Comparison of ENCODE assay signal across 23 mouse cellular contexts in the genomic region with DNA sequence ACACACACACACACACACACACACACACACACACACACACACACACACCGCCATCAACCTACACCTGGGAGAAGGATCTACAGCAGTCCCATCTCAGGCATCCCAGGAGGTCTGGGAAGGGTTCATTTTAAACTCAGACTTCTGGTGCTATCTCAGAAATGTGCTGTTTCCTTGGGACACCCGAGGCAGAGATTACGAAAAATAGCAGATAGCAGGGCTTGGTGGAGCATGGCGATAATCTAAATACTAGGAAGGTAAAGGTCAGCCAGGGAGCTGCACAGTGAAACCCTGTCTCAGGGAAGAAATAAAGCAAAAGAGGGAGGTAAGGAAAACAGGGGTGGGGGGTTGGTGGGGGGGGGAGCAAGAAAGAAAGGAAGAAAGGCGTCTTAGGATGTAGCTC. TPM values are rescaled to one million over a fixed set of nuclear protein-coding genes. Genes with fewer than 3 reads are reported as not detected.
A peak's percentile ranks its signal among the peaks of the same experiment; 100 is the strongest.
DNase-seq lines count a peak whose midpoint lies in the region; ATAC-seq and TF ChIP-seq lines count a peak whose summit lies in the region.
"Had no signal": no experiment of that assay in that cellular context is flagged by ENCODE, and none has a peak within 500 bp of the region (broad histone marks: within the 10 kb centered on the region; RNA-seq: fewer than 3 reads in every experiment).

No protein-coding gene starts in this region.

- WGBS in heart, embryonic 13.5 days, result 47% methylated on average over 5 of the region's 5 CpGs
- WGBS in liver, embryonic 16.5 days (ENCODE audit: insufficient replicate concordance), result 34% methylated on average over 5 of the region's 5 CpGs
- 95% methylated on average over 5 of the region's 5 CpGs for WGBS in neural tube, embryonic 15.5 days

- H3K9me3 ChIP-seq in heart, embryonic 13.5 days, result no peaks in the 10 kb centered on the region
- H3K9me3 ChIP-seq in E14TG2a.4 (ENCODE audit: low read length) (no peaks in the 10 kb centered on the region), G1E (replicated peaks) (no peaks in the 10 kb centered on the region)
- no peaks in the 10 kb centered on the region for H3K9me3 ChIP-seq in liver, embryonic 16.5 days (replicated peaks; ENCODE audit: control insufficient read depth, low read length)
- H3K9me3 ChIP-seq in neural tube, embryonic 15.5 days (replicated peaks), result no peaks in the 10 kb centered on the region
- H3K9me3 ChIP-seq: embryonic facial prominence, embryonic 13.5 days; forebrain, embryonic 15.5 days; neural tube, embryonic 12.5 days had no signal

- peak overlapping the region; percentile 5; the same call in 1 of the 2 replicates for H3K9ac ChIP-seq in heart, embryonic 13.5 days
- no peak overlapping the region for H3K9ac ChIP-seq in liver, embryonic 16.5 days (ENCODE audit: low read depth, low read length)
- no peak overlapping the region for H3K9ac ChIP-seq in neural tube, embryonic 15.5 days (replicated peaks)
- H3K9ac ChIP-seq: neural tube, embryonic 12.5 days had no signal

- H3K36me3 ChIP-seq in heart, embryonic 13.5 days, result peaks cover 13% of the 10 kb centered on the region
- peaks cover 44% of the 10 kb centered on the region for H3K36me3 ChIP-seq in E14TG2a.4 (ENCODE audit: insufficient read depth, low read length)
- H3K36me3 ChIP-seq in G1E (replicated peaks), result peaks cover 34% of the 10 kb centered on the region
- H3K36me3 ChIP-seq in liver, embryonic 16.5 days (ENCODE audit: control insufficient read depth, insufficient read depth), result peaks cover 13% of the 10 kb centered on the region
- peaks cover 9% of the 10 kb centered on the region for H3K36me3 ChIP-seq in neural tube, embryonic 15.5 days

- no peak for TF ChIP-seq CTCF in E14TG2a.4 (conservative IDR thresholded peaks at IDR 0.05; ENCODE audit: low read length)
- TF ChIP-seq CTCF in G1E (IDR thresholded peaks at IDR 0.05; ENCODE audit: low read depth, low read length), result no peak

- no peak overlapping the region for H3K27ac ChIP-seq in heart, embryonic 13.5 days (replicated peaks)
- no peak overlapping the region for H3K27ac ChIP-seq in liver, embryonic 16.5 days (ENCODE audit: low read length)
- H3K27ac ChIP-seq in neural tube, embryonic 15.5 days (replicated peaks), result no peak overlapping the region
- H3K27ac ChIP-seq: embryonic facial prominence, embryonic 13.5 days; forebrain, embryonic 15.5 days; kidney, postnatal 0 days; neural tube, embryonic 12.5 days had no signal

- intact Hi-C loops in heart, postnatal 14 days (cut with DNase I), result loop anchor here (10.0 kb wide), 2 partner anchors 408 to 468 kb away; a partner anchor contains a TSS

- no peak for DNase-seq in heart, postnatal 14 days
- no peak for DNase-seq in G1E (ENCODE audit: low spot score)
- DNase-seq: cerebellum, adult 11 months; cerebellum, postnatal 36 days; embryo, embryonic 11 days; heart, adult 18-20 months; kidney, adult 2 months; layer of hippocampus, adult 9-11 months; lung, postnatal 4 days; midbrain, embryonic 14.5 days; retina, postnatal 1 day; thymus, postnatal 14 days had no signal

- no peak overlapping the region for H3K4me2 ChIP-seq in heart, embryonic 13.5 days
- peak overlapping the region; percentile 74 for H3K4me2 ChIP-seq in liver, embryonic 16.5 days (ENCODE audit: low read depth, low read length)
- H3K4me2 ChIP-seq in neural tube, embryonic 15.5 days, result no peak overlapping the region
- H3K4me2 ChIP-seq: forebrain, embryonic 15.5 days had no signal

- H3K4me1 ChIP-seq in heart, embryonic 13.5 days, result peaks cover 38% of the 10 kb centered on the region
- peaks cover 38% of the 10 kb centered on the region for H3K4me1 ChIP-seq in E14TG2a.4 (replicated peaks; ENCODE audit: low read depth, low read length)
- H3K4me1 ChIP-seq in G1E (ENCODE audit: insufficient read depth, low read depth, low read length), result peaks cover 32% of the 10 kb centered on the region
- peaks cover 24% of the 10 kb centered on the region for H3K4me1 ChIP-seq in liver, embryonic 16.5 days (ENCODE audit: control insufficient read depth, low read depth, low read length)
- peaks cover 35% of the 10 kb centered on the region for H3K4me1 ChIP-seq in neural tube, embryonic 15.5 days

- no peaks in the 10 kb centered on the region for H3K27me3 ChIP-seq in heart, embryonic 13.5 days (replicated peaks)
- no peaks in the 10 kb centered on the region for H3K27me3 ChIP-seq in E14TG2a.4 (ENCODE audit: insufficient read depth, low read length)
- H3K27me3 ChIP-seq in G1E (ENCODE audit: insufficient read depth, low read length), result no peaks in the 10 kb centered on the region
- no peaks in the 10 kb centered on the region for H3K27me3 ChIP-seq in liver, embryonic 16.5 days (ENCODE audit: control insufficient read depth, insufficient read depth, low read depth, low read length)
- H3K27me3 ChIP-seq in neural tube, embryonic 15.5 days (replicated peaks), result no peaks in the 10 kb centered on the region
- H3K27me3 ChIP-seq: embryonic facial prominence, embryonic 13.5 days; forebrain, embryonic 15.5 days; neural tube, embryonic 12.5 days; Patski had no signal

- H3K4me3 ChIP-seq in heart, embryonic 13.5 days, result no peak overlapping the region
- H3K4me3 ChIP-seq in E14TG2a.4 (replicated peaks; ENCODE audit: low read length) (0 out of 2 replicates have a peak overlapping the region, but pooled peaks have one; percentile 98), G1E (ENCODE audit: low read depth, low read length) (peak overlapping the region; percentile 40; the same call in 1 of the 2 replicates)
- no peak overlapping the region for H3K4me3 ChIP-seq in liver, embryonic 16.5 days (ENCODE audit: low read depth, low read length)
- H3K4me3 ChIP-seq in neural tube, embryonic 15.5 days (replicated peaks), result no peak overlapping the region
- H3K4me3 ChIP-seq: embryonic facial prominence, embryonic 13.5 days; forebrain, embryonic 15.5 days; neural tube, embryonic 12.5 days had no signal

- ATAC-seq in heart, embryonic 13.5 days (ENCODE audit: extremely low read depth, insufficient number of reproducible peaks, low FRiP score, low TSS enrichment), result no peak
- no peak for ATAC-seq in G1E (ENCODE audit: extremely low read depth, insufficient number of reproducible peaks, low FRiP score, poor library complexity, severe bottlenecking)
- ATAC-seq in liver, embryonic 16.5 days (ENCODE audit: low read depth), result no peak
- ATAC-seq in erythroid progenitor cell, adult 5-6 weeks (replicated peaks; ENCODE audit: low FRiP score, poor library complexity, severe bottlenecking), result no peak
- no peak for ATAC-seq in neural tube, embryonic 15.5 days (ENCODE audit: low FRiP score)
- ATAC-seq: forebrain, embryonic 15.5 days; Patski had no signal

RNA-seq across cellular contexts. Expression of a gene that starts 2.8 kb away (rescaled TPM):
- polyA plus RNA-seq in heart, embryonic 13.5 days (2015; fragmentation: Nextera tagmentation; extraction: Ambion mirVana), result 444 and 458 TPM in 2 replicates
- 100 to 1,000 TPM; 400 to 478 TPM for total RNA-seq in heart, postnatal 14 days (2021)
- 2,186 and 2,188 TPM in 2 replicates for total RNA-seq in G1E (2014; fragmentation: Nextera tagmentation)
- 1,964 and 2,298 TPM in 2 replicates for total RNA-seq in G1E (2017)
- polyA plus RNA-seq in G1E (2012), result 2,955 and 7,700 TPM in 2 replicates
- polyA plus RNA-seq in liver, embryonic 16.5 days (2015; fragmentation: Nextera tagmentation; extraction: Ambion mirVana), result 395 and 402 TPM in 2 replicates
- 648 and 827 TPM in 2 replicates for total RNA-seq in erythroid progenitor cell, adult 5-6 weeks (2015; ENCODE audit: low replicate concordance)
- total RNA-seq in erythroid progenitor cell, adult 5-6 weeks (2017; ENCODE audit: low replicate concordance), result 220 and 369 TPM in 2 replicates
- polyA plus RNA-seq in neural tube, embryonic 15.5 days (2015; fragmentation: Nextera tagmentation; extraction: Ambion mirVana), result 351 and 459 TPM in 2 replicates

RNA-seq across cellular contexts. Expression of a gene that starts 19.9 kb away (rescaled TPM):
- 3.2 TPM in 2 replicates for polyA plus RNA-seq in heart, embryonic 13.5 days (2015; fragmentation: Nextera tagmentation; extraction: Ambion mirVana)
- total RNA-seq in heart, postnatal 14 days (2021), result 10 to 100 TPM; 26.4 to 27.0 TPM
- total RNA-seq in G1E (2014; fragmentation: Nextera tagmentation), result 13.8 and 20.2 TPM in 2 replicates
- 55.5 and 56.5 TPM in 2 replicates for total RNA-seq in G1E (2017)
- polyA plus RNA-seq in G1E (2012), result 50.4 and 56.6 TPM in 2 replicates
- 1.6 and 1.8 TPM in 2 replicates for polyA plus RNA-seq in liver, embryonic 16.5 days (2015; fragmentation: Nextera tagmentation; extraction: Ambion mirVana)
- 8.8 and 10.1 TPM in 2 replicates for total RNA-seq in erythroid progenitor cell, adult 5-6 weeks (2015; ENCODE audit: low replicate concordance)
- 17.5 and 41.5 TPM in 2 replicates for total RNA-seq in erythroid progenitor cell, adult 5-6 weeks (2017; ENCODE audit: low replicate concordance)
- polyA plus RNA-seq in neural tube, embryonic 15.5 days (2015; fragmentation: Nextera tagmentation; extraction: Ambion mirVana), result 6.4 and 7.3 TPM in 2 replicates

RNA-seq across cellular contexts. Expression of a gene that starts 28.7 kb away (rescaled TPM):
- 0.56 and 0.88 TPM in 2 replicates for polyA plus RNA-seq in heart, embryonic 13.5 days (2015; fragmentation: Nextera tagmentation; extraction: Ambion mirVana)
- total RNA-seq in heart, postnatal 14 days (2021), result 10 to 100 TPM; 23.4 to 23.9 TPM
- total RNA-seq in G1E (2014; fragmentation: Nextera tagmentation) (1.2 and 4.0 TPM in 2 replicates), G1E (2017) (2.3 and 3.0 TPM in 2 replicates)
- 0.59 and 0.67 TPM in 2 replicates for polyA plus RNA-seq in G1E (2012)
- polyA plus RNA-seq in liver, embryonic 16.5 days (2015; fragmentation: Nextera tagmentation; extraction: Ambion mirVana), result 0.11 and 0.14 TPM in 2 replicates
- total RNA-seq in erythroid progenitor cell, adult 5-6 weeks (2015; ENCODE audit: low replicate concordance), result 0.42 TPM in 1 of 2 replicates, not detected in the other
- 1.0 TPM in 1 of 2 replicates, not detected in the other for total RNA-seq in erythroid progenitor cell, adult 5-6 weeks (2017; ENCODE audit: low replicate concordance)
- 2.1 and 2.6 TPM in 2 replicates for polyA plus RNA-seq in neural tube, embryonic 15.5 days (2015; fragmentation: Nextera tagmentation; extraction: Ambion mirVana)
- polyA plus RNA-seq: erythroblast, embryonic 14.5 days had no signal

RNA-seq across cellular contexts. Expression of a gene that starts 29.2 kb away (rescaled TPM):
- 0.53 and 1.2 TPM in 2 replicates for polyA plus RNA-seq in heart, embryonic 13.5 days (2015; fragmentation: Nextera tagmentation; extraction: Ambion mirVana)
- total RNA-seq in heart, postnatal 14 days (2021), result 1 to 10 TPM; 2.6 to 3.0 TPM
- total RNA-seq in G1E (2014; fragmentation: Nextera tagmentation) (22.1 and 22.5 TPM in 2 replicates), G1E (2017) (15.3 and 16.3 TPM in 2 replicates)
- 47.2 and 49.5 TPM in 2 replicates for polyA plus RNA-seq in G1E (2012)
- 0.22 and 0.40 TPM in 2 replicates for polyA plus RNA-seq in liver, embryonic 16.5 days (2015; fragmentation: Nextera tagmentation; extraction: Ambion mirVana)
- 2.9 TPM in 1 of 2 replicates, not detected in the other for total RNA-seq in erythroid progenitor cell, adult 5-6 weeks (2015; ENCODE audit: low replicate concordance)
- total RNA-seq in erythroid progenitor cell, adult 5-6 weeks (2017; ENCODE audit: low replicate concordance), result 9.6 TPM in 1 of 2 replicates, not detected in the other
- 2.9 and 3.3 TPM in 2 replicates for polyA plus RNA-seq in neural tube, embryonic 15.5 days (2015; fragmentation: Nextera tagmentation; extraction: Ambion mirVana)

Comparison
In these comparisons a context has a peak if more than half of its experiments do, and no peak if none do; other contexts are left out.
1. H3K4me3 ChIP-seq: peak in E14TG2a.4 (single experiment) and G1E (single experiment); none in heart, embryonic 13.5 days (single experiment), liver, embryonic 16.5 days (single experiment) and neural tube, embryonic 15.5 days (single experiment).